Mouse (Mus musculus): ENCODE data around the gene Nek6.

GRCm38 (mm10) chr2:38518719-38519118 is 7.3 kb downstream of the Nek6 start:
- no peak for TF ChIP-seq CTCF (IDR thresholded peaks at IDR 0.05; ENCODE audit: extremely low read depth, insufficient read depth, low read length)
- TF ChIP-seq POLR2A (IDR thresholded peaks at IDR 0.05; ENCODE audit: extremely low read depth, insufficient read depth, low read length), result no peak

Measured in cortical plate, adult 2 months (tissue).